Mouse (Mus musculus): ENCODE measurements around the gene Gm3594. TPM values are rescaled to one million over a fixed set of nuclear protein-coding genes. Genes with fewer than 3 reads are reported as not detected.
"Not testable (repeated sequence)": the region's sequence is repeated elsewhere in the genome, so short reads cannot be mapped to it uniquely, and the experiment has no call there.

Gm3594 gene
- polyA plus RNA-seq (2012; rRNA removed) (not detected in 2 replicates), polyA plus RNA-seq (2014; fragmentation: Nextera tagmentation; extraction: Ambion mirVana) (not detected in 2 replicates)

GRCm38 (mm10) chr14:6444511-6444910 lies at the start of gene Gm3594:
Gene Gm3594 (minus strand): TSS chr14:6444611.
- H3K4me1 ChIP-seq (replicated peaks; ENCODE audit: control insufficient read depth in 2 of 2, insufficient read depth in 2 of 2, low read length in 1 of 2); H3K36me3 ChIP-seq (replicated peaks; ENCODE audit: control insufficient read depth, insufficient read depth, low read depth); H3K9me3 ChIP-seq (ENCODE audit: control insufficient read depth, low read length); H3K9ac ChIP-seq (replicated peaks); DNase-seq (ENCODE audit: low read depth in 3 of 3, low spot score in 3 of 3); H3K27ac ChIP-seq; H3K4me3 ChIP-seq (ENCODE audit: insufficient read depth in 1 of 2, low read depth in 2 of 2, low read length in 2 of 2); H3K4me2 ChIP-seq (ENCODE audit: low read depth); ATAC-seq (ENCODE audit: insufficient read depth); H3K27me3 ChIP-seq (ENCODE audit: control insufficient read depth, insufficient read depth, low read length): not testable (repeated sequence)
- no CpG with 5 or more reads among the region's 4 CpGs for WGBS (ENCODE audit: insufficient replicate concordance)

GRCm38 (mm10) chr14:6486331-6486730 lies 41.9 kb upstream of the Gm3594 start:
- H3K9ac ChIP-seq (replicated peaks); H3K36me3 ChIP-seq (replicated peaks; ENCODE audit: control insufficient read depth, insufficient read depth, low read depth); H3K27me3 ChIP-seq (ENCODE audit: control insufficient read depth, insufficient read depth, low read length); H3K9me3 ChIP-seq (ENCODE audit: control insufficient read depth, low read length); ATAC-seq (ENCODE audit: insufficient read depth); H3K4me3 ChIP-seq (ENCODE audit: insufficient read depth in 1 of 2, low read depth in 2 of 2, low read length in 2 of 2); H3K4me1 ChIP-seq (replicated peaks; ENCODE audit: control insufficient read depth in 2 of 2, insufficient read depth in 2 of 2, low read length in 1 of 2); H3K4me2 ChIP-seq (ENCODE audit: low read depth); DNase-seq (ENCODE audit: low read depth in 3 of 3, low spot score in 3 of 3); H3K27ac ChIP-seq: not testable (repeated sequence)
- 32% methylated on average over 1 of the region's 1 CpGs for WGBS (ENCODE audit: insufficient replicate concordance)

DNA sequence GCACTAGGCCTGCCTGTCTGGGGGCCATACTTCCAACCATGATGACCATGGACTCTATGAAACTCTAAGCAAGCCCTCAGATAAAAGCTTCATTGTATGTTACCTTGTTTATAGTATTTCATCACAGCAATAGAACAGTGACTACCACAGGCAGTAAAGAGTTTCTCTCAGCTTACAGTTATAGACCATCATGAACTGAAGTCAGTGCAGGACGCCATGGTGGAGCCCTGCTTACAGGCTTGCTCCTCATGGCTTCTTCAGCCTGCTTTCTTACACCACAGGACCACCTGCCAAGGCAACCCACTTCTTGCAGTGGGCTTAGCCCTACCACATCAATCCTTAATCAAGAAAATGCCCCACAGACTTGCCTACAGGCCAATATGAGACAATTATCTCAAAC lies 41.1 kb upstream of the Gm3594 start:
- not testable (repeated sequence) for H3K9me3 ChIP-seq (ENCODE audit: control insufficient read depth, low read length); H3K9ac ChIP-seq (replicated peaks); H3K27me3 ChIP-seq (ENCODE audit: control insufficient read depth, insufficient read depth, low read length); H3K36me3 ChIP-seq (replicated peaks; ENCODE audit: control insufficient read depth, insufficient read depth, low read depth); H3K4me1 ChIP-seq (replicated peaks; ENCODE audit: control insufficient read depth in 2 of 2, insufficient read depth in 2 of 2, low read length in 1 of 2); H3K4me2 ChIP-seq (ENCODE audit: low read depth); H3K4me3 ChIP-seq (ENCODE audit: insufficient read depth in 1 of 2, low read depth in 2 of 2, low read length in 2 of 2); ATAC-seq (ENCODE audit: insufficient read depth); DNase-seq (ENCODE audit: low read depth in 3 of 3, low spot score in 3 of 3); H3K27ac ChIP-seq
- no CpG with 5 or more reads among the region's 1 CpGs for WGBS (ENCODE audit: insufficient replicate concordance)

GRCm38 (mm10) chr14:6482126-6482525 lies 37.7 kb upstream of the Gm3594 start:
- not testable (repeated sequence) for H3K4me3 ChIP-seq (ENCODE audit: insufficient read depth in 1 of 2, low read depth in 2 of 2, low read length in 2 of 2); H3K27me3 ChIP-seq (ENCODE audit: control insufficient read depth, insufficient read depth, low read length); ATAC-seq (ENCODE audit: insufficient read depth); H3K9ac ChIP-seq (replicated peaks); DNase-seq (ENCODE audit: low read depth in 3 of 3, low spot score in 3 of 3); H3K4me1 ChIP-seq (replicated peaks; ENCODE audit: control insufficient read depth in 2 of 2, insufficient read depth in 2 of 2, low read length in 1 of 2); H3K9me3 ChIP-seq (ENCODE audit: control insufficient read depth, low read length); H3K36me3 ChIP-seq (replicated peaks; ENCODE audit: control insufficient read depth, insufficient read depth, low read depth); H3K4me2 ChIP-seq (ENCODE audit: low read depth); H3K27ac ChIP-seq
- 53% methylated on average over 8 of the region's 8 CpGs for WGBS (ENCODE audit: insufficient replicate concordance)

- DNase-seq (ENCODE audit: low read depth in 3 of 3, low spot score in 3 of 3); H3K9ac ChIP-seq (replicated peaks); H3K9me3 ChIP-seq (ENCODE audit: control insufficient read depth, low read length); H3K27me3 ChIP-seq (ENCODE audit: control insufficient read depth, insufficient read depth, low read length); H3K4me3 ChIP-seq (ENCODE audit: insufficient read depth in 1 of 2, low read depth in 2 of 2, low read length in 2 of 2); H3K4me2 ChIP-seq (ENCODE audit: low read depth); ATAC-seq (ENCODE audit: insufficient read depth); H3K27ac ChIP-seq; H3K4me1 ChIP-seq (replicated peaks; ENCODE audit: control insufficient read depth in 2 of 2, insufficient read depth in 2 of 2, low read length in 1 of 2); H3K36me3 ChIP-seq (replicated peaks; ENCODE audit: control insufficient read depth, insufficient read depth, low read depth): not testable (repeated sequence)
- 55% methylated on average over 1 of the region's 1 CpGs for WGBS (ENCODE audit: insufficient replicate concordance)
Observed at GRCm38 (mm10) chr14:6471856-6472255, 27.4 kb upstream of the Gm3594 start.

DNA sequence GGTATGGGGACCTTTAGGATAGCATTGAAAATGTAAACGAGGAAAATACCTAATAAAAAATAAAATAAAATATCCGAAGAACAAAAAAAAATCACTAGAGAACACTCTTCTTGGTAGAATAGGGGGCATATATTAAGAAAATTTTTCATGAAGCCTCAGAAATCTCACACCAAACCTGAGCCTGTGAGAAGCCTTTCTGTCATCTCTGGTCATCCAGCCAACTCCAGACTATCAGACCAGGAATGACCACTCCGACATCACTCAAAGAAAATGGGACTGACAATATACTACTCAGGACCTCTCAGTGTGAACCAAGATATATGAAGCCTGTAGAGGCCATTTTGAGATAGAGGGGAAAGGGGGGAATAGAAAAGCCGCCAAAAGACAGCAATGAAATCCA lies 3.6 kb downstream of the Gm3594 start:
- H3K27me3 ChIP-seq (ENCODE audit: control insufficient read depth, insufficient read depth, low read length); H3K4me2 ChIP-seq (ENCODE audit: low read depth); H3K4me3 ChIP-seq (ENCODE audit: insufficient read depth in 1 of 2, low read depth in 2 of 2, low read length in 2 of 2); H3K27ac ChIP-seq; H3K9me3 ChIP-seq (ENCODE audit: control insufficient read depth, low read length); ATAC-seq (ENCODE audit: insufficient read depth); H3K4me1 ChIP-seq (replicated peaks; ENCODE audit: control insufficient read depth in 2 of 2, insufficient read depth in 2 of 2, low read length in 1 of 2); DNase-seq (ENCODE audit: low read depth in 3 of 3, low spot score in 3 of 3); H3K9ac ChIP-seq (replicated peaks); H3K36me3 ChIP-seq (replicated peaks; ENCODE audit: control insufficient read depth, insufficient read depth, low read depth): not testable (repeated sequence)
- WGBS (ENCODE audit: insufficient replicate concordance) = 63% methylated on average over 1 of the region's 4 CpGs

DNA sequence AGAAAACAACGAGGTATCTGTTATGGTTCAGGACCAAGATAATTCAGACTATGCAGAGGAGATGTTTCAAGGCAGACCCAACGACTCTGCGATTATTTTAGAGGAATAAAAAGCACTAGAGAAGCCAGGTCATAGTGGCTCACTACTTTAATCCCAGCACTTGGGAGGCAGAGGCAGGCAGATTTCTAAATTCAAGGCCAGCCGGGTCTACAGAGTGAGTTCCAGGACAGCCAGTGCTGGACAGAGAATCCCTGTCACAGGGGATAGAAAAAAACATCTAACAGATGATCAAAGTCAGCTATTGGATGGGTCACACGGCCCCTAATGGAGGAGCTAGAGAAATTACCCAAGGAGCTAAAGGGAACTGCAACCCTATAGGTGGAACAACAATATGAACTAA lies 4.2 kb downstream of the Gm3594 start:
- not testable (repeated sequence) for H3K36me3 ChIP-seq (replicated peaks; ENCODE audit: control insufficient read depth, insufficient read depth, low read depth); H3K9me3 ChIP-seq (ENCODE audit: control insufficient read depth, low read length); ATAC-seq (ENCODE audit: insufficient read depth); H3K4me1 ChIP-seq (replicated peaks; ENCODE audit: control insufficient read depth in 2 of 2, insufficient read depth in 2 of 2, low read length in 1 of 2); H3K27me3 ChIP-seq (ENCODE audit: control insufficient read depth, insufficient read depth, low read length); DNase-seq (ENCODE audit: low read depth in 3 of 3, low spot score in 3 of 3); H3K9ac ChIP-seq (replicated peaks); H3K27ac ChIP-seq; H3K4me2 ChIP-seq (ENCODE audit: low read depth); H3K4me3 ChIP-seq (ENCODE audit: insufficient read depth in 1 of 2, low read depth in 2 of 2, low read length in 2 of 2)
- 0% methylated on average over 1 of the region's 5 CpGs for WGBS (ENCODE audit: insufficient replicate concordance)

- H3K4me1 ChIP-seq (replicated peaks; ENCODE audit: control insufficient read depth in 2 of 2, insufficient read depth in 2 of 2, low read length in 1 of 2); H3K9me3 ChIP-seq (ENCODE audit: control insufficient read depth, low read length); H3K27ac ChIP-seq; H3K27me3 ChIP-seq (ENCODE audit: control insufficient read depth, insufficient read depth, low read length); H3K36me3 ChIP-seq (replicated peaks; ENCODE audit: control insufficient read depth, insufficient read depth, low read depth); ATAC-seq (ENCODE audit: insufficient read depth); H3K9ac ChIP-seq (replicated peaks); H3K4me2 ChIP-seq (ENCODE audit: low read depth); H3K4me3 ChIP-seq (ENCODE audit: insufficient read depth in 1 of 2, low read depth in 2 of 2, low read length in 2 of 2); DNase-seq (ENCODE audit: low read depth in 3 of 3, low spot score in 3 of 3): not testable (repeated sequence)
- WGBS (ENCODE audit: insufficient replicate concordance) = 20% methylated on average over 7 of the region's 42 CpGs
Observed at GRCm38 (mm10) chr14:6426766-6427165, 17.6 kb downstream of the Gm3594 start.
